Mouse (Mus musculus): ENCODE measurements around the gene Adss. TPM values are rescaled to one million over a fixed set of nuclear protein-coding genes. Genes with fewer than 3 reads are reported as not detected.
"Not testable (repeated sequence)": the region's sequence is repeated elsewhere in the genome, so short reads cannot be mapped to it uniquely, and the experiment has no call there.

Gene Adss
- 128 TPM for polyA plus RNA-seq (2021)

GRCm38 (mm10) chr1:177796193-177796939 is at the start of gene Adss:
Gene Adss (minus strand): TSS chr1:177796511.
- DNase-seq (ENCODE audit: low read depth, low spot score) (peak; percentile 85), ATAC-seq (peak; percentile 100)
- in situ Hi-C loops (cut with MboI; ENCODE audit: low pct_unique_long_range_greater_than_20kb): no loop called here
- ChIA-PET POLR2A (no interaction called here), CTCF (no interaction called here)
- no peaks in the 10 kb centered on the region for H3K27me3 ChIP-seq
- TF ChIP-seq CTCF (IDR thresholded peaks at IDR 0.05): no peak

- POLR2A ChIA-PET; DNase-seq (ENCODE audit: low read depth, low spot score); in situ Hi-C loops (cut with MboI; ENCODE audit: low pct_unique_long_range_greater_than_20kb); H3K27me3 ChIP-seq; CTCF ChIA-PET; ATAC-seq: not testable (repeated sequence)
- TF ChIP-seq CTCF (IDR thresholded peaks at IDR 0.05): peak; percentile 44
These were observed 49.5 kb upstream of the Adss start for GRCm38 (mm10) chr1:177845812-177846211.

GRCm38 (mm10) chr1:177827776-177828175 is 31.5 kb upstream of the Adss start:
- ATAC-seq; POLR2A ChIA-PET; DNase-seq (ENCODE audit: low read depth, low spot score): not testable (repeated sequence)

GRCm38 (mm10) chr1:177806772-177807171 is 10.5 kb upstream of the Adss start:
- POLR2A ChIA-PET; CTCF ChIA-PET; DNase-seq (ENCODE audit: low read depth, low spot score); ATAC-seq; in situ Hi-C loops (cut with MboI; ENCODE audit: low pct_unique_long_range_greater_than_20kb): not testable (repeated sequence)
- peak; percentile 39 for TF ChIP-seq CTCF (IDR thresholded peaks at IDR 0.05)
- peaks cover 12% of the 10 kb centered on the region for H3K27me3 ChIP-seq

More at GRCm38 (mm10) chr1:177827776-177828175, 31.5 kb upstream of the Adss start:
- in situ Hi-C loops (cut with MboI; ENCODE audit: low pct_unique_long_range_greater_than_20kb); CTCF ChIA-PET; H3K27me3 ChIP-seq: not testable (repeated sequence)

- CTCF ChIA-PET: no interaction called here
- ATAC-seq (no peak), DNase-seq (ENCODE audit: low read depth, low spot score) (no peak)
- peaks cover 9% of the 10 kb centered on the region for H3K27me3 ChIP-seq
- in situ Hi-C loops (cut with MboI; ENCODE audit: low pct_unique_long_range_greater_than_20kb): no loop called here
- TF ChIP-seq CTCF (IDR thresholded peaks at IDR 0.05): no peak
- POLR2A ChIA-PET: no interaction called here
These were observed 7.2 kb upstream of the Adss start for GRCm38 (mm10) chr1:177803511-177803910.

GRCm38 (mm10) chr1:177797151-177797755 is 942 bp upstream of the Adss start:
- no peak for TF ChIP-seq CTCF (IDR thresholded peaks at IDR 0.05)
- POLR2A ChIA-PET: no interaction called here
- in situ Hi-C loops (cut with MboI; ENCODE audit: low pct_unique_long_range_greater_than_20kb): no loop called here
- DNase-seq (ENCODE audit: low read depth, low spot score): no peak
- peaks cover 3% of the 10 kb centered on the region for H3K27me3 ChIP-seq
- CTCF ChIA-PET: no interaction called here
- no peak for ATAC-seq

- ChIA-PET POLR2A (no interaction called here), CTCF (interaction anchor here (1.4 kb wide), 1 partner anchor 13 kb away, joined by 4 read pairs; no protein-coding TSS in a partner anchor)
- in situ Hi-C loops (cut with MboI; ENCODE audit: low pct_unique_long_range_greater_than_20kb): no loop called here
- peak; percentile 15 for ATAC-seq
- TF ChIP-seq CTCF (IDR thresholded peaks at IDR 0.05): no peak
- DNase-seq (ENCODE audit: low read depth, low spot score): no peak
- no peaks in the 10 kb centered on the region for H3K27me3 ChIP-seq
These were observed 704 bp downstream of the Adss start for GRCm38 (mm10) chr1:177795421-177796192.

GRCm38 (mm10) chr1:177794866-177795265 is 1.4 kb downstream of the Adss start:
- in situ Hi-C loops (cut with MboI; ENCODE audit: low pct_unique_long_range_greater_than_20kb): loop anchor here (5.0 kb wide), 1 partner anchor 83 kb away; no protein-coding TSS in a partner anchor

GRCm38 (mm10) chr1:177792835-177793234 is 3.5 kb downstream of the Adss start:
- ChIA-PET POLR2A (no interaction called here), CTCF (interaction anchor here (0.8 to 1.3 kb wide), 4 partner anchors 15 to 90 kb away, joined by 3 read pairs; no protein-coding TSS in a partner anchor)
- ATAC-seq (no peak), DNase-seq (ENCODE audit: low read depth, low spot score) (no peak)
- TF ChIP-seq CTCF (IDR thresholded peaks at IDR 0.05): no peak
- no peaks in the 10 kb centered on the region for H3K27me3 ChIP-seq
- in situ Hi-C loops (cut with MboI; ENCODE audit: low pct_unique_long_range_greater_than_20kb): loop anchor here (5.0 kb wide), 1 partner anchor 81 kb away; no protein-coding TSS in a partner anchor

More at GRCm38 (mm10) chr1:177794866-177795265, 1.4 kb downstream of the Adss start:
- POLR2A ChIA-PET: no interaction called here
- CTCF ChIA-PET: interaction anchor here (1.2 to 1.4 kb wide), 2 partner anchors 13 to 86 kb away, joined by 3 to 4 read pairs; no protein-coding TSS in a partner anchor
- no peak for ATAC-seq
- no peak for TF ChIP-seq CTCF (IDR thresholded peaks at IDR 0.05)
- no peaks in the 10 kb centered on the region for H3K27me3 ChIP-seq
- no peak for DNase-seq (ENCODE audit: low read depth, low spot score)

- ChIA-PET POLR2A (interaction anchor here (1.0 kb wide), 1 partner anchor 74 kb away, joined by 3 read pairs; no protein-coding TSS in a partner anchor), CTCF (interaction anchor here (1.2 to 1.3 kb wide), 3 partner anchors 12 to 74 kb away, joined by 3 read pairs; no protein-coding TSS in a partner anchor)
- DNase-seq (ENCODE audit: low read depth, low spot score) (no peak), ATAC-seq (no peak)
- in situ Hi-C loops (cut with MboI; ENCODE audit: low pct_unique_long_range_greater_than_20kb): no loop called here
- H3K27me3 ChIP-seq: no peaks in the 10 kb centered on the region
- TF ChIP-seq CTCF (IDR thresholded peaks at IDR 0.05): no peak
These were observed 18.9 kb downstream of the Adss start for GRCm38 (mm10) chr1:177777397-177777796.
